Mouse (Mus musculus) monocyte, adult 5-6 weeks (primary cell): Measurements from ENCODE around the gene Bag3. TPM values are rescaled to one million over a fixed set of nuclear protein-coding genes. Genes with fewer than 3 reads are reported as not detected.
"Not testable (repeated sequence)": the region's sequence is repeated elsewhere in the genome, so short reads cannot be mapped to it uniquely, and the experiment has no call there.

Source experiments
- ATAC-seq: fragments of 153-309, 156-312 bp; replicated peaks from 2 replicates; pipeline ENCODE4 v1.8.0; 2017; ENCODE audit warnings: mild to moderate bottlenecking; ENCODE audit not compliant: low TSS enrichment, insufficient number of reproducible peaks, severe bottlenecking, poor library complexity, low FRiP score
- total RNA-seq: library from RNA; stranded (forward); fragments of 200-1000, 200-491, 200-594 nt; gene quantifications from 3 replicates; pipeline ENCODE4 v1.2.3, GENCODE M21; 2017

Bag3 gene
- total RNA-seq, 1 experiment from 2014 or later, result 19.5 TPM

DNA sequence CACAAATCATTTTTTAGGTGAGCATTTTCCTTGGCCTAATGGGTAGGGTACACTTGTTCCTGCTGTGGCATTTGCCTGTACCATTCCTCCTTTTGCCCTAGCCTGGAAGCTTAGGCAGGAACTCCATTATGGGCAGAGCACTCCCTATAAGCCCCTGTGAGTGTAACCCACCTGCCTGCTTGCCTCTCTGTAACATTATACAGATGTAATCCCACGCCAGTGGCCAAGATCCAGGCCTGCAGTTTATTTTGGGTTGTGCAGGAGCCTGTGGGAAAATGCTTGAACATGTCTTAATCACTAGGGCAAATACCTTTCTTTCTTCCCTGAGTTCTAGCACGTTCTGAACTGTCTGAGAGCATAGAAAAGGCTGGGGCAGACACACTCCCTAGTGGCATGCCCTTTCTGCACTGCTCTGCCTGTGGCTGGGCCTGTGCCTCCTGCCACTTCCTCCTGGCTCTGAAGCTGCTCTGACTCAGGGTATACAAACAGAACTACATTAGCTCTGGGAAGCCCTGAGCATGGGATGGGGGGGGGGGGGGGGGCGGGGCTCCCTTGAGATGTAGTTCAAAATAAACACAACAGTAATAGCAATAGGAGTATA lies 29.8 kb downstream of the Bag3 start:
- ATAC-seq, result peak; percentile 76

DNA sequence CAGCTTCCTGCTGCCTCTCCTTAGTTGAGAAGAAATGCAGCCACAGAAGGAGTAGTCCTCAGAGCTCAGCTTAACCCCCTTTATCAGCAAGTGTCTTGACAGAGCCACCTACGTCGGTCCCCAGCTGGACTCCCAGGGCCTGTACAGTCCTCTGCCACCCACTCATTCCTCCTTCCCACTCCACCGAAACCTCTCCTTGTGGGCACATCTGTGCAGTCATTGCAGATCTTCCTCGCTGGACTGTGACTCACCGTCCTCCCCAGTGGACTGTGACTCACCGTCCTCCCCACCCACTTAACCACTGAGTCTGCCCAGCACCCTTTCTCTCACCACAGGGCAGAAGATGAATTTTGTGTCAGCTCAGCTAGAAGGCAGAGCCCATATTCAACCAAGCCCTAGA lies 31.1 kb downstream of the Bag3 start:
- ATAC-seq, result 0 out of 2 replicates have a peak, but pooled peaks have one; percentile 15

DNA sequence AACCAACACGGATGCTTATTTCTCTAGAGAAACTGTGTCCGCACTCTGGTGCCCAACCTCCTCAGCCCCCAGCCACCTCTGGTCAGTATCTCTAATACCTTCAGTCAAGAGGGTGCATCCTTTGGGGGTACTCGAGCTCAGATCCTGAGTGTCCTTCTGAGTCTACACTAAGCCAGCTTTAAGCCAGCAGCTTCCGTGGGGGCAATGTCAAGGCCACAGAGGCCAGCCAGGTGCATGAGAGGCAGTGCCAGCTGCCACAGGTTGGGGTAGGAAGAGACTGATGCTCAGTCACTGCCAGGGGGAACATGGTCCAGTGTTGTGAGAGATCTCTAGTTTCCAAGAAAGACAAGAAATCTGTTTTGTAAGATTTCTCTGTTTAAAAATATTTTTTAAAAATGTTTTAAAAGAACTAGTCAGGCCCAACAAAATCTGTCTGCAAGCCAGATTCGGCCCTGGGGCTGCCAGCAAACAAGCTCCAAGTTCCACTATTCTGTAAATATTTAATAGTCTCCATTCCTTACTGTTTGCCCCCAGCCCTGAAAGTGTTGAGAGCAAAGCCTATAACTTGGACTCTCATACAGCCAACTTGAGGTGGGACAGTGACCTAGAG lies 31.8 kb downstream of the Bag3 start:
- ATAC-seq, result no peak

DNA sequence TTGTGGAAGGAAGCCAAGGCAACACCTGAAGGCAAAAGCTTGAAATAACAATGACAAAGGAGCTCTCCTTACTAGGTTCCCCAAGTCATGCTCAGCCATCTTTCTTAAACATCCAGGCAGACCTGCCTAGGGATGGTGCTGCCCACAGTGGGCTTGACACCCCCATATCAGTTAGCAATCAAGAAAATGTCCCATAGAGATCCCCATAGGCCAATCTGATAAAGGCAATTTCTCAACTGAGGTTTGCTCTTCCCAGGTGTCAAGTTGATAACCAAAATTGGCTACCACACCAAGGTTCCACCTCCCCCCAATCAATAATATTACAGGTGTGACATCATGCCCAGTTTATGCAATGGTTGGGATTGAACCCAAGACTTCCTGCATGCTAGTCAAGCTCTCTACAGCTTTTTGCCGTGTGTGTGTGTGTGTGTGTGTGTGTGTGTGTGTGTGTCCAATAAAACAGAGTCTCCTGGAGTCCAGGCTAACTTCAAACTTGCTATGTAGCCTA lies 33.6 kb downstream of the Bag3 start:
- no peak for ATAC-seq

DNA sequence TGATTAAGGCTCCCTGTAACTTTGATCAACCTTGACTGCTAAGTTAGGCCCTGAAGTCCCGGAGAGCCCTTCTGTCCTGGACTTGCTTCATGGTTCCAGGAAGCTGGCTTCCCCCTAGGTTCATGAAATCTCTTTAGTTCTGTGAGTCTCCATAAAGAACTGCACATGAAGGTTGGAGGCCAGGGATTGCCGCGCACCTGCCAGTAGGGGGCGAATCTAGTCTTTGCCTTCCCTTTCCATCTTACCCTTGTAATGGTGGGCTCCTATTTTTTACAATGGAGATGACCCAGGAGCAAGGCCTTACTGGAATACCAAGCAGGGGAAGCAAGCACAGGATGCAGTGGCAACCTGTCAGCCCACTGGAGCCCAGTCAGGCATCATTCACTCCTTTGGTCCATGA lies 40.0 kb downstream of the Bag3 start:
- ATAC-seq, result peak; percentile 66; the same call in 1 of the 2 replicates

DNA sequence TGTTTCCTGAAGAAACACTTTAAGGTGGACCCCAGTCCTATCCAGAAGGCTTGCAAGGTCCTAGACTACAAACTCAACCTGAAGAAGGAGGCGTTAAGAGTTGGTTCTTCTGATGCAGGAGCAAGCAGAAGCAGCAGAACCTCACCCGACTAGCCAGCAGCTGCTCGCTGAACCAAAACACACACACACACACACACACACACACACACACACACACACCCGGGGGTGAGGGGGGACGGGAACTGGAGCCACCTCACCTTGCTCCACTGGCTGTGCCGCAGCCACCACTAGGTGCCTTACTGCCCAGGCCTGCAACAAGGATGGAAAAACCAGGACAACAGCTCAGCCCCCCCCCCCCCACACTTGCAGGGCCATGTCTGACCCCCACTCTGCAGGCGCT lies 42.9 kb downstream of the Bag3 start:
- no peak for ATAC-seq

DNA sequence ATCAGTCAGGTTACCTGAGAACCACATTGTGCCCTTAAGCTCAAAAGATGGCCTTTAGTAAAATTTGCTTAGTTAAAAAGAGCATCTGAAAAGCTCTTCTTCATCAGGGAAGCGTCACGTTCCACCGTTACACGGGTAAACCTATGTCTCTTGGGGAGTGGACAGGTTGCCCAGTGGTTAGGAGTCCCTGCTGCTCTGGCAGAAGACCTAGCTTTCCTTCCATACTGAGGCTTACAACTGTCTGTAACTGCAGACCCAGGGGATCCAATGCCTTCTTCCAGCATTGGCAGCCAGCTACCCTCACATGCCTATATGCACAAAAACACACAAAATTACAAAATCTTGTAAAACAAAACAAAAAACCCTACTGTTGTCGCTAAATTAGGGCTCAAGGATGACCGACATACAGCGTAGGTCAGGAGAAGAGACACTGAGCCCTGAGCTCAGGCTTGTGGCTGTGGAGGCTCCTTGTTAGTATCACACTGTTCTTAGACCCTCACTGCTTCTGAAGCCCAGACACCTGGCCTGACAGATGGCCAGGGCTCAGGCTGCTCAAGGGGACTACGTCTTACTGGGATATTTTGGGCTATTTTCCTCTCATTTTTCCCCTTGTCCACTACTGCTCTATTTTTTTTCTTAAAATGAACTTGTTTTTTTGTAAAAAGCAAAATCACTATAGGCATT lies 44.3 kb downstream of the Bag3 start:
- ATAC-seq, result no peak

DNA sequence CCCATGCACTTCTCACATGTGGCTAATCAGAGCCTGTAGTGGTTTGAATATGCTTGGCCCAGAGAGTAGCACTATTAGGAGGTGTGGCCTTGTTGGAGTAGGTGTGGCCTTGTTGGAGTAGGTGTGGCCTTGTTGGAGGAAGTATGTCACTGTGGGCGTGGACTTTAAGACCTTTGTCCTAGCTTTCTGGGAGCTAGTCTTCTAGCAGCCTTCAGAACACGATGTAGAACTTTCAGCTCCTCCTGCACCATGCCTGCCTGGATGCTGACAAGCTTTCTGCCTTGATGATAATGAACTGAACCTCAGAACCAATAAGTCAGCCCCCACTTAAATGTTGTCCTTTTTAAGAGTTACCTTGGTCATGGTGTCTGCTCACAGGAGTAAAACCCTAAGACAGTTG lies 46.0 kb downstream of the Bag3 start:
- ATAC-seq, result 0 out of 2 replicates have a peak, but pooled peaks have one; percentile 34

DNA sequence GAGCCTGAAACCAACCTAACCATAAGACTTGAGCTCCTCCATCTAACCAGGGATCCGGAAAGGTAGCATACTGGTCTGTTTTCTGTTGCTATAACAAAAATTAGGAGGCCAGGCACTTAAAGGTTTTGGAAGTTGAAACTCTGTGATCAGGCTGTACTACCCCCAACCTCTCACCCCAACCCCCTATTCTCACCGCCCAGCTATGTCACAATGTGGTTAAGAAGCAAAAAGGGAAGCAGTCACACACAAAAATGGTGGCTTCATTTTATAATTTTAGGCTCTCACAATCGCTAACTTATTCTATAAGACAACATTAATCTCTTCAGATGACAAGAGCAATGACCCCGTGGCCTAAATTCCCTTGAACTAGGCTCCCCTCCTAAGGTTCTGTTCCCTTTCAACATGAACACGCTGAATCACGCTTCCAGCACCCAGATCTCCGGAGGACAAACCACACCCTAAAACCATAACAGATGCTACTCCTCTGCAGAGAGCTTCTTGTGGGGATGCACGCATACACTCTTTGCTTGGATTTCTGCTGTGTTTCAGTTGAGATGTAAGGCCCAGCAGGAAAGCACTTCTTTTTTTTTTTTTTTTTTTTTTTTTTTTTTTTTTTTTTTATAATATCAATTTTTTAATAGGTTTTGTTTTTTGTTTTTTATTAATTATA lies 46.7 kb downstream of the Bag3 start:
- peak; percentile 74 for ATAC-seq

DNA sequence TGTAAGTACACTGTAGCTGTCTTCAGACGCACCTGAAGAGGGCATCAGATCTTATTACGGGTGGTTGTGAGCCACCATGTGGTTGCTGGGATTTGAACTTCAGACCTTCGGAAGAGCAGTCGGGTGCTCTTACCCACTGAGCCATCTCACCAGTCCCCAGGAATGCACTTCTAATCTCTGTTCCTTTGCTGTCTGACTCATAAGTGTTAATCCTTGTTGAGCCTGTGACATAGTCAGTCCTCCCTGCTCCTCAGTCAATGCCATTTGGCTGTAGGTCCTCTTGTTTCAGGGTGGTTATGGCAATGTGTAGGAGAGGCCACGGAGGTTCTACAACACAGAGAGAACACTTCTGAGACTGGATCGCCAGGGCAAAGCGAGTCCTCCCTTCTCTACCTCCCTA lies 47.2 kb downstream of the Bag3 start:
- ATAC-seq, result not testable (repeated sequence)

DNA sequence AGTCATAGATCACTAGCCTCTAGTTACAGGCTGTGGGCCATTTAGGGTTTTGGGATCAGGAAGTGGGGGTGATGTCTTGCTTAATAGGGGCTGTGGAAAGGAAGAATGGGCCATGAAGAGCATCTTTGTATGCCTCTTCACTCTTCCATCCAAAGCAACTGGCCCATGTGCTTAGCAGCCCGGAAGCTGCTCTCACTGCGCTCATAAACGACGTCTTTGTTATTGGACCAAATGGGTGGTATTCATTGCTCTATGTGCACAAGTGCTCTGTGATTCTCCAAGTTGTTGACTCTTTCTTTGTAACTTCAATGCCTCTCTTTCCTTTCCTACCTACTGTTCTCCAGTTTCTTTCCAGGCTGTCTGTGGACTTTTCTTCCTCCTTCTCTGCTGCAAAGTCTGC lies 48.6 kb downstream of the Bag3 start:
- no peak for ATAC-seq

DNA sequence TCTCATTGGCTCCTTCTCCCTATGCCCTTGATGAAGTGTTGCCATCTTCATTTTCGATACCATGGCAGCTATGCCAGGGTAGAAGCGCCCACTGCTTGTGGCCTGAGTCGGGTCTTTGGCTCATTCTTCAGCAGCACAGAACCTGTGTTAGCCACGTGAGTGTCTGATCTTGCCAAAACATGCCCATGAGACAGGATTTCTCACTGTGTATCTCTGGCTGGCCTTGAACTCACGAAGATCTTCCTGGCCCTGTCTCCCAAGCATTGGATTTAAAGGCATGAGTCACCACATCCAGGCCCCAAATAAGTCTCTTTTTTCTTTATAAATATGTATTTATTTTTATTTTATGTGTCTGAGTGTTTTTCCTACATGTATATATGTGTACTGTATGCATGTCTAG lies 51.8 kb downstream of the Bag3 start:
- ATAC-seq, result no peak

DNA sequence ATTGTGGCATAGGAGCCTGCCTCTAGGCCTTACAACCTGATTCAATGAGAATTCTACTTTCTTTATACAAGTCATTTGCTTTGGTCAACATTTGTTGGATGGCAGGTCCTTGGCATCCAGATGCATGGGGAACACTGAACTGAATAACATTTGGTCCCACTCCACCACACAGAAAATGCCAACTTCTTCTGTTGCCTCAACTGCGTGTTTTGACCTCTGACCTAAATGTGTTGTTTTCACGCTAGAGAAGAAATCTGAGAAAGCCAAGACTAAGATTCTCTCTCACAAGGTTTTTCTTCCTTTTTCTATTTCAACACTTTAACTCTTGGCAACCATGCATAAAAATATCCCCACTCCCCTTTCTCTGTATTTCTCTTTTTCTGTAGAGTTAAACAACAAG lies 52.4 kb downstream of the Bag3 start:
- ATAC-seq, result peak; percentile 70

DNA sequence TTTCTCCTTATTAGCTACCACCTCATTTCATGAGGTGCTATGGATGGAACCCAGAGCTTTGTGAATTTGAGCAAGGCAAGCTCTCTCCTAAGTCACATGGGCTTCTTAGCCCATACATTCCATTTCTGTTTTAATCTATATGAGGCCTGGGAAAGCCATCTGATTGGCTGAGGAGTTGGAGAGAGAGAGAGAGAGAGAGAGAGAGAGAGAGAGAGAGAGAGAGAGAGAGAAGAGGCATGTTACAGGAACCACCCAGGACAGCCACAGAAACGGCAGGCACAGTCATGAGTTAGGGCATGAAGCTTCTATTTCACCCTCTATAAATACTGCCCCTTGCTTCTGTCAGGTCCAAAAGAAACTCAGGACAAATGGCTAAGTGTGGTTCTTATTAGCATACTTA lies 54.2 kb downstream of the Bag3 start:
- ATAC-seq, result no peak

DNA sequence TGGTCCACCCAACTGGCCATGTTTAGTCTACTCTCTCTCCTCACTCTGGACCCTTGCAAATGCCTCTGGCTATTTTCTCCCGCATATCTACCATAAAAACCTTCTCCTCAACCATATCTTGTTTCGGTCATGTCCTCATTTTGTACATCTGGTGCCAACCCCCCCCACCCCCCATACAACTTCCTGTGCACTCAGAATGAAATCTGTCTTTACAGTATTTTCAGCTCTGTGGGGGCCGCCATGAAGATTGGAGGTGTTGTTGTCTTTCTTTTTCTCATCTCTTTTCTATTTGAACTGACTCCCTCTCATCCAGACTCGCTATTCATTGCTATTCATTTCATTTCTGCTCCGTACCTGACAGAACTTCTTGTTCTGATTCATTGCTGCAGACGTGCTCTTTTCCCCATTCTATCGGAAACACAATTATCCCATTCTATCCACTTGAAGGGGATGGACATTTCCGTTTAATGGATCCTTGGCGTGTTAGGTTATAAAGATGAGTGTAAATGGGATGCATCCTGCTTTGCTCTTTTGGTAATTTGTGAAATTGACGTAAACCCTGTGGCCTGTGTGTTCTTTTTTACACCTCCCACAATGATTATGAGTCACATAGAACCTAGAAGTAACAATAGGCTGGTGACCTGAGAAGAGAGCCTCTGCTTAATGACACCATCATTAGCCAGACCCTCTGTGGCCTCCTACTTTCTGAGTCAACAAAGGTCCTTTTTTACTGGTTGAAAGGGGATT lies 55.0 kb downstream of the Bag3 start:
- ATAC-seq, result no peak

DNA sequence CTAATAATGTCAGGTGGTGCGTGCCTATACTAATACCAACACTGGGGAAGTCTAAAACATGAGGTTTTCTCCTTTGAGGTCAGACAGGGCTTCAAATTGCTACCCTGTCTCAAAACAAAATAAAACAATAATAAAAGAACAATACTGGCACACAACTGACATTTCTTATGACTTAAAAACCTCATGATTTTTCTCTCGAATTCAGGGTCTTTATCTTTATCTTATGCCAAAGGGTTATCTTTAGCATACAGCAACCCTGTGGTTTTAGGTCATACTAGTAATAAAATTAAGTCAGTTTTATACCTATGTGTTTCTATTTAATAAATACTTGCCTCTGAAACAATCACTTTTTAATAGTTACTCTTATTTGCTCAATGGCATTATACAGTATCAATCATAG lies 56.0 kb downstream of the Bag3 start:
- ATAC-seq, result no peak

DNA sequence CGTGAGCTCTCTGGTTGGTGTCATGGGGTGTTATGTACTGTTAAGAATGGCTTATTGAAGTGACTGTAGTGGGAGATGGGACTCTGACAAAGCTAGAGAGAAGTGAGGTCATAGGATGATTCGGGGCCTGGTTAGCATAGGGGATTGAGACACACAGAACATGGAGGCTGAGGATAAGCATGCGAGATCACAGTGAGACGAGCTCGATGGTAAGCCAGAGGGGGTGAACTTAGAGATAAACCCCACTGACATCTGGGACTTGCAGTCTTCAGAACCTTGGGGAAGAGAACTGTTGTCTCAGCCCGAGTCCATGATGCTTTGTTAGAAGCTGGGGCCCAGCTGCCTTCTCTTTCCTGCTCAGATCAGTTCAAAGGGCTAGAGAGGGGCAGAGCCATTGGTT lies 56.9 kb downstream of the Bag3 start:
- ATAC-seq, result no peak

DNA sequence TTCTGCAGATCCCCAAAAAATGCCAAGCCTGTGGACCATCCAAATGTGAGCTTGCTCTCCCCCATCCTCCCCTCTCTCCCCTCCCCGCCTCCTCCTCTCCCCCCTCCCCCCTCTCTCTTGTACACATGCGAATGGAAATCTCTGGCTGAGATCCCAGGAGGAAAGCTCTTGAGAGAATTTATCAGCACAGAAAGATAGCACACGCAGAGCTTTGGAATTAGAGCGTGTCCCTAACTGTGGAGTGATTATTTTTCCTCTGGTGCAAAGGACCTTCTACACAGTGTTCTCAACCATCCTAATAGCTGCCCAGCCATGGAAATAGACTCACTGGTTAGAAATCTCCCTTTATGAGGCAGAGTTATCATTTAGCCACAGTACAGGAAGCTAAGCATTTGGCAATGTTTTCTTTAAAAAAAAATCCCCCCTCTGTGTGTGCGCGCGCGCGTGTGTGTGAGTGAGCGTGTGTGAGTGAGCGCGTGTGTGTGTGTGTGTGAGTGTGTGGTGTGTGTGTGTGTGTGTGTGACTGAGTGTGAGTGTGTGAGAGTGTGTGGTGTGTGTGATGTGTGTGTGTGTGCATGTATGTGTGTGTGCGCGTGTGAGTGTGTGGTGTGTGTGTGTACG lies 58.6 kb downstream of the Bag3 start:
- 0 out of 2 replicates have a peak, but pooled peaks have one; percentile 19 for ATAC-seq
